Mouse (Mus musculus): ENCODE measurements around the gene Loxl1. TPM values are rescaled to one million over a fixed set of nuclear protein-coding genes. Genes with fewer than 3 reads are reported as not detected.
A peak's percentile ranks its signal among the peaks of the same experiment; 100 is the strongest.

Gene Loxl1
- polyA plus RNA-seq, 1 experiment from 2014 or later, result 47.0 TPM

DNA sequence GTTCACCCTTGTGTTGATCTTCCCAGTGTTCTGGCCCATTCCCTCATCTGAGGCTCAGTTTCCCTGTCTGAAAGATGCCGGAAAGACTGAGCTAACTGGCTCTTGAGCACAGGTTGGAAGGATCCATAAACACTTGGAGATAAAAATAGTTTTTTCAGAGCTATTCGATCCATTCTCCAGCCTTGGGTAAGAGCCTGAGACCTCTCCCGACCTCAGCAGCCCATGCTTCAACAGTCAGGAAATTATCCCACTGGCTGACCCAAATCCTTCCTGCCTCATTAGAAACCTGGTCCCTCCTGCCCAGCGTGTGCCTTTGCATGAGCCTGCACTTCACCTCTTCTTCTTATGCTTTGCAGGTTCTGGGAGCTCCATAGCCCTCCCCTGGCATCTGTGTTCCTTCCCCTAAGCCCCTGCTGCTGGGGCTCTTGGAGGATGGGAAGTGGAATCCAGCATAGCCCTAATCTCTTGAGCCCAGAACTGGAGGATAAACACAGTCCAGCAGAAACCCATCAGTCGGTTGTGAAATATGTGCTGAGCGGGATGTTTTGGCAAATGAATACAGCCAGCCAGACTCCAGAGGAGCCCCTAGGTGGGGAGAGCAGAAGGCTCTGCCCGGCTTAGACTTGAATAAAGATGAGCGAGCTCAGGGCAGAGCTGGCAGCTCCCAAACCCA, 9.3 kb downstream of the Loxl1 start:
- 0 out of 2 replicates have a peak, but pooled peaks have one; percentile 5 for ATAC-seq (replicated peaks; ENCODE audit: extremely low read depth, insufficient read depth, low FRiP score)
- no peak overlapping the region for H3K4me2 ChIP-seq (ENCODE audit: low read depth, low read length)
- H3K27me3 ChIP-seq (ENCODE audit: control insufficient read depth, insufficient read depth, low read length), result no peaks in the 10 kb centered on the region
- WGBS, result 51% methylated on average over 8 of the region's 8 CpGs
- H3K4me1 ChIP-seq (ENCODE audit: control insufficient read depth, insufficient read depth, low read length), result peaks cover 52% of the 10 kb centered on the region
- H3K9ac ChIP-seq (ENCODE audit: low read length), result no peak overlapping the region
- no peaks in the 10 kb centered on the region for H3K9me3 ChIP-seq (replicated peaks; ENCODE audit: control insufficient read depth, low read length)
- H3K36me3 ChIP-seq (ENCODE audit: control insufficient read depth, insufficient read depth), result no peaks in the 10 kb centered on the region
- H3K27ac ChIP-seq (ENCODE audit: low read length), result peak overlapping the region; percentile 62
- H3K4me3 ChIP-seq (ENCODE audit: low read length), result no peak overlapping the region

DNA sequence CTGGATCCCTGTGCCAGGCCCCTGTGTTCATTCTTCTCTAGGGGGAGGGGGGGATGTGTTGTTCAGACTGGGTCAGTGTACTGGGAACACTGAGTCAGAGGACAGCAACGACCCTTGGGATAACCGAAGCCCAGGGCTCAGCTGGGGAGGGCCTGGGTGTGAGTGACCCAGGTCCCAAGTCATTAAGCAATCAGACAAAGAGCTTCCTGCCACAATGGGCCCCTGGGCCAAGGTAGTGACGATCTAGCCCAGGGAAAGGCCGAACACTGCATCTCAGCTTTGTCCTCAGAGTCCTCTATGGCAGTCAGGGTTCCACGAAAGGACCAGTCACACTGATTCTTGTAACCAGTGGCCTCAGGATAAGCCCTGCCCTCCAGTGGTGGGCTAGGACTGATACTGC, 9.9 kb downstream of the Loxl1 start:
- Histone ChIP-seq H3K27ac (ENCODE audit: low read length) (peak overlapping the region; percentile 62; the same call in 1 of the 2 replicates), H3K4me2 (ENCODE audit: low read depth, low read length) (no peak overlapping the region), H3K4me3 (ENCODE audit: low read length) (no peak overlapping the region), H3K36me3 (ENCODE audit: control insufficient read depth, insufficient read depth) (no peaks in the 10 kb centered on the region), H3K4me1 (ENCODE audit: control insufficient read depth, insufficient read depth, low read length) (peaks cover 46% of the 10 kb centered on the region), H3K9ac (ENCODE audit: low read length) (no peak overlapping the region), H3K9me3 (replicated peaks; ENCODE audit: control insufficient read depth, low read length) (no peaks in the 10 kb centered on the region), H3K27me3 (ENCODE audit: control insufficient read depth, insufficient read depth, low read length) (no peaks in the 10 kb centered on the region)
- no peak for ATAC-seq (replicated peaks; ENCODE audit: extremely low read depth, insufficient read depth, low FRiP score)
- 59% methylated on average over 5 of the region's 5 CpGs for WGBS

DNA sequence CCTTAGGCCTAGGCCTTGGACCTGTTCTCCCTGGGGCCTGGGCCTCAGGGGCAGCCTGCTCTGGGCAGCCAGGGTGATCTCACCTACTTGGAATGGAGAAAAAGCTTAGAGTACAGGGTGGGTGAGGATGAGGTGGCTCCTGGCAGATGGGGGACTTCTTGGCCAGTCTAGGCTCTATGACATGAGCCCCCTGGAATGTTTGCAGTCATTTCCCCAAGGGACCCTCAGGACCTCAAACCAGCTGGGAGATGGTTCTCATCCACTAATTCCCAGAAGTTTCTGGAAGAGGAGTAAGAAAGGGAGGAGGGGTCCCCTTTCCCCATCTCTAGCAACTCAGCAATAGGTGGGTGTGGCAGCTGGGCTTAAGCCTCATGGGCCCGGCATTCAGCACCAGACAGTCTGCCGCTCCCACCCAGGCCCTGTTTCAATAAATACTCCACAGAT, 13.6 kb downstream of the Loxl1 start:
- no peaks in the 10 kb centered on the region for H3K9me3 ChIP-seq (replicated peaks; ENCODE audit: control insufficient read depth, low read length)
- H3K9ac ChIP-seq (ENCODE audit: low read length), result no peak overlapping the region
- ATAC-seq (replicated peaks; ENCODE audit: extremely low read depth, insufficient read depth, low FRiP score), result no peak
- H3K4me1 ChIP-seq (ENCODE audit: control insufficient read depth, insufficient read depth, low read length), result peaks cover 36% of the 10 kb centered on the region
- H3K36me3 ChIP-seq (ENCODE audit: control insufficient read depth, insufficient read depth), result no peaks in the 10 kb centered on the region
- H3K4me2 ChIP-seq (ENCODE audit: low read depth, low read length), result no peak overlapping the region
- WGBS, result 43% methylated on average over 2 of the region's 2 CpGs
- H3K4me3 ChIP-seq (ENCODE audit: low read length), result no peak overlapping the region
- H3K27ac ChIP-seq (ENCODE audit: low read length), result peak overlapping the region; percentile 53
- H3K27me3 ChIP-seq (ENCODE audit: control insufficient read depth, insufficient read depth, low read length), result no peaks in the 10 kb centered on the region

DNA sequence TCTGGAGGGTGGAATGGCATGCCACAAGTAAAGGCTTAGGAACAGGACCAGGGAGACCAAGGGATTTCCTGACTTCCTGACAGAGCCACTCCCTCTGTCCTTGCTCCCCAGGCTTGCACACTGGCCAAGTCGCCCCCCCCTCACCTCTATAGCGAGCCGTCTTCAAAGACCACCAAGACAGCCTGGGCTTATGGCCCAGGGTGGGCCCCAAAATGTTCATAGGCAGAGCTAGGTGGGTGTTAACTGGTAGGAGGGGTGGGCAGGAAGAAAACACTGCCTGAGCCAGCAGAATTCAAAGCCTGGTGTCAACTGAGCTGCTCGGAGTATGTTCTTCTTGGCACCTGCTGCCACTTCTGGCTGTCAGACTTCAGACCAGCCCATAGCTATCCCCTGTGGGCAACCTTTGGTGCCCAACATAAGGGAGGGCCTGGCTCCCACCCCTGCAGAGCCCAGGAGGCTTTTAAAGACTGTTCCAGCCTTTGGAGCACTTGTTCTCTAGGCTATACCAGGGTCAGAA, 15.0 kb downstream of the Loxl1 start:
- Histone ChIP-seq H3K4me1 (ENCODE audit: control insufficient read depth, insufficient read depth, low read length) (peaks cover 29% of the 10 kb centered on the region), H3K36me3 (ENCODE audit: control insufficient read depth, insufficient read depth) (no peaks in the 10 kb centered on the region), H3K9me3 (replicated peaks; ENCODE audit: control insufficient read depth, low read length) (no peaks in the 10 kb centered on the region), H3K4me2 (ENCODE audit: low read depth, low read length) (no peak overlapping the region), H3K27ac (ENCODE audit: low read length) (peak overlapping the region; percentile 29; the same call in 1 of the 2 replicates), H3K27me3 (ENCODE audit: control insufficient read depth, insufficient read depth, low read length) (no peaks in the 10 kb centered on the region), H3K4me3 (ENCODE audit: low read length) (no peak overlapping the region), H3K9ac (ENCODE audit: low read length) (no peak overlapping the region)
- no peak for ATAC-seq (replicated peaks; ENCODE audit: extremely low read depth, insufficient read depth, low FRiP score)
- WGBS, result 50% methylated on average over 4 of the region's 4 CpGs

DNA sequence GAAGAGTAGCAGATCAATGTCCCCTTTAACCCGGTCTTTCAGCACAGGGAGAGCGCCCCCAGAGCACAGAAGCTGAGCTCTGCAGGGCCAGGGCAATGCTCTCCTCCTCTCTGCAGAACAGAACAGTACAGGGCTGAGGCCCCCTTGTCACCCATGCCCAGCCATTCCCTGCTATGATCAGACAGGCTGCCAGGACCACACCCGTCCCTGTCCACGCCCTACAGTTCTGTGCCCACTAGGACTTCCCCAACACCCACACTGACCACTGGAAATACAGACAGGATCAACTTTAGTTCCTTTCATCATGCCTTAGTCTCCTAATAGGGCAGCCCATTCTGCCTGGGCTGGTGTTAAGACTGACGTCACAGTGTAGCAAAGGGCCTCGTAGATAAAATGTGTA, 15.9 kb downstream of the Loxl1 start:
- Histone ChIP-seq H3K27me3 (ENCODE audit: control insufficient read depth, insufficient read depth, low read length) (no peaks in the 10 kb centered on the region), H3K27ac (ENCODE audit: low read length) (no peak overlapping the region), H3K4me1 (ENCODE audit: control insufficient read depth, insufficient read depth, low read length) (peaks cover 29% of the 10 kb centered on the region), H3K36me3 (ENCODE audit: control insufficient read depth, insufficient read depth) (no peaks in the 10 kb centered on the region), H3K9me3 (replicated peaks; ENCODE audit: control insufficient read depth, low read length) (no peaks in the 10 kb centered on the region), H3K4me2 (ENCODE audit: low read depth, low read length) (no peak overlapping the region), H3K9ac (ENCODE audit: low read length) (no peak overlapping the region), H3K4me3 (ENCODE audit: low read length) (no peak overlapping the region)
- WGBS, result 61% methylated on average over 6 of the region's 6 CpGs
- ATAC-seq (replicated peaks; ENCODE audit: extremely low read depth, insufficient read depth, low FRiP score), result no peak

DNA sequence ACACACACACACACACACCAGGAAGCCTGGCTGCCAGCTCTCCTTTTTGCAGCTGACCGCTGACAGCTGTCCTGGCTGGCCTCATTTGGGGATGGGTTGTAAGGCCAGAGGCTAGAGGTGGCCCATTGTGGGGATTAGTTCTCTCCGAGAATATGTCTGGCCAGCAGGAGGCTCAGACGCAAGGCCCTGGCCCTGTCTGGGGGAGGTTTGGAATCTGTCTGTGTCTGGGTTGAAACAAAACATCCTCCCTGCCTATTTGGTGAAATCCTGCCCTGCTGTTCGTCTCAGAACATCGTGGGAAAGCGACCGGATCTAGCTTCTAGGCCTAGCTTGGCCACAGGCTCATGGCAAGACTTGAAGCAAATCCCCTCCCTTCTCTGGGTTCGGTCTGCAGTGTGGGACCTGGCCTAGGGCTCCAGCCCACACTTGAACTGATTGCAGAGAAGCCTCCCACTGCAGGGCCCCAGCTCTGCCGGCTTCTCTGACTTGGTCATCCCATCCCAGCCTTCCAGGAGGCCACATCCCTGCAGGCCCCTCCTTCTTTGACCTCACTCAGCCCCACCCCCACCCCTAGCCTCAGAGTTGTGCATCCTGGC, 17.1 kb downstream of the Loxl1 start:
- Histone ChIP-seq H3K9ac (ENCODE audit: low read length) (peak overlapping the region; percentile 38; the same call in 1 of the 2 replicates), H3K4me2 (ENCODE audit: low read depth, low read length) (no peak overlapping the region), H3K27me3 (ENCODE audit: control insufficient read depth, insufficient read depth, low read length) (no peaks in the 10 kb centered on the region), H3K4me3 (ENCODE audit: low read length) (no peak overlapping the region), H3K36me3 (ENCODE audit: control insufficient read depth, insufficient read depth) (no peaks in the 10 kb centered on the region), H3K27ac (ENCODE audit: low read length) (peak overlapping the region; percentile 64), H3K4me1 (ENCODE audit: control insufficient read depth, insufficient read depth, low read length) (peaks cover 29% of the 10 kb centered on the region), H3K9me3 (replicated peaks; ENCODE audit: control insufficient read depth, low read length) (no peaks in the 10 kb centered on the region)
- WGBS, result 28% methylated on average over 9 of the region's 9 CpGs
- peak; percentile 68 for ATAC-seq (replicated peaks; ENCODE audit: extremely low read depth, insufficient read depth, low FRiP score)

DNA sequence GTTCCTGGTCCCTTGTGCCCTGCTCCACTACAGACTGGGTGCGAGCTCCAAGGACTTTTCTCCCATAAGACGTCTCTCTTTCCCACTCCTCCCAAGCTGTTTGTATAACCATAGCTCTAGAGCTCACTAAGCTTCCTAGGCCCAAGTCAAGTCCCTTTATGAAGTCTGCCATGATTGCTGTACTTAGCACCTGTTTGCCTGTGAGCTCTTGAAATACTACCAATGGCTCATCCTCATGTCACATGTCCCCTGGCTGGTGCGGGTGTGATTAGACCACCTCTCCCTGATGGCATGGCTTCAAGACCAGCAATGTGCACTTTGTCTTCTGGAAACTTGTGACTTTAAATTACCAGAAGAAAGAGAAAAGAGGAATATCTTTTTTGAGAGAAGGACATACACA, 17.6 kb downstream of the Loxl1 start:
- no peaks in the 10 kb centered on the region for H3K27me3 ChIP-seq (ENCODE audit: control insufficient read depth, insufficient read depth, low read length)
- H3K27ac ChIP-seq (ENCODE audit: low read length), result peak overlapping the region; percentile 64
- no peak overlapping the region for H3K4me3 ChIP-seq (ENCODE audit: low read length)
- peak overlapping the region; percentile 38; the same call in 1 of the 2 replicates for H3K9ac ChIP-seq (ENCODE audit: low read length)
- peaks cover 29% of the 10 kb centered on the region for H3K4me1 ChIP-seq (ENCODE audit: control insufficient read depth, insufficient read depth, low read length)
- H3K4me2 ChIP-seq (ENCODE audit: low read depth, low read length), result no peak overlapping the region
- no peaks in the 10 kb centered on the region for H3K9me3 ChIP-seq (replicated peaks; ENCODE audit: control insufficient read depth, low read length)
- WGBS, result 81% methylated on average over 3 of the region's 3 CpGs
- no peak for ATAC-seq (replicated peaks; ENCODE audit: extremely low read depth, insufficient read depth, low FRiP score)
- H3K36me3 ChIP-seq (ENCODE audit: control insufficient read depth, insufficient read depth), result no peaks in the 10 kb centered on the region

DNA sequence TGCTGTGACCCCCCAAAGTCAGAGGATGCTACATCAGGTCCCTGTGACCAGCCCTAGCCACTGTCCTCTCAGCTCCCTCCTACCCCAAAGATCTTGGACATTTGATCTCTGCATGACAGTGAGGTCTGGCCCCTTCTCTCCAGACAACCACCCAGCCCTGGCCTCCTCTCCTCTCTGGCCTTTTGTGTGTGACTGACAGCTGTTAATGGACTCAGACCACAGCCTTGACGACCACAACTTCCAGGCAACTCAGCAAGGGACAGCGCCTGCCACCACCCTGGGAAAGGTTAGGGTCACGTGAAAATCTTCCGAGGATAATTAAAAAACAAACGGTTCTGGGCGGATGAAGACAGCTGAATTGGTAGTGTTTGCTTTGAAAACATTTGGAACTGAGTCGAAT, 18.5 kb downstream of the Loxl1 start:
- Histone ChIP-seq H3K4me1 (ENCODE audit: control insufficient read depth, insufficient read depth, low read length) (peaks cover 22% of the 10 kb centered on the region), H3K4me3 (ENCODE audit: low read length) (no peak overlapping the region), H3K4me2 (ENCODE audit: low read depth, low read length) (no peak overlapping the region), H3K9me3 (replicated peaks; ENCODE audit: control insufficient read depth, low read length) (no peaks in the 10 kb centered on the region), H3K27me3 (ENCODE audit: control insufficient read depth, insufficient read depth, low read length) (no peaks in the 10 kb centered on the region), H3K27ac (ENCODE audit: low read length) (no peak overlapping the region), H3K9ac (ENCODE audit: low read length) (no peak overlapping the region), H3K36me3 (ENCODE audit: control insufficient read depth, insufficient read depth) (no peaks in the 10 kb centered on the region)
- ATAC-seq (replicated peaks; ENCODE audit: extremely low read depth, insufficient read depth, low FRiP score), result no peak
- WGBS, result 65% methylated on average over 7 of the region's 7 CpGs

DNA sequence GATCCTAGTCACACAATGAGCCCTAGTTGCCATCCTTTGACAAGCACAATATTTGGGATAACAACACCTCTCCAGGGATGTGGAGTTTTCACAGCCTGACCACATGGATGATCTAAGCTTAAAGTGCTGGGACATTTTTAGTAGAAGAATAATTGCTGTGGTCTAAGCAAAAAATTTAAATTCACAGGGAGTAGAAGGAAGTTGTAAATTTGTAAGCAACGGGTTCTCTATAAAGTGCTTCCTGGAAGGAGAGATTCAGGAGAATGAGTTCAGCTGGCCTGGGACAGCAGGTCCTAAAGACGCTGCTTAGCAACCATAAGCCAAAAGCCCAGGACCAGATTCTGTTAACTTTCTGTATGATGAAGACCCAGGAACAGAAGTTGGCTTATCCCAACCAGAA, 23.1 kb downstream of the Loxl1 start:
- Histone ChIP-seq H3K27ac (ENCODE audit: low read length) (no peak overlapping the region), H3K9ac (ENCODE audit: low read length) (no peak overlapping the region), H3K36me3 (ENCODE audit: control insufficient read depth, insufficient read depth) (no peaks in the 10 kb centered on the region), H3K9me3 (replicated peaks; ENCODE audit: control insufficient read depth, low read length) (no peaks in the 10 kb centered on the region), H3K27me3 (ENCODE audit: control insufficient read depth, insufficient read depth, low read length) (no peaks in the 10 kb centered on the region), H3K4me2 (ENCODE audit: low read depth, low read length) (no peak overlapping the region), H3K4me3 (ENCODE audit: low read length) (no peak overlapping the region), H3K4me1 (ENCODE audit: control insufficient read depth, insufficient read depth, low read length) (no peaks in the 10 kb centered on the region)
- ATAC-seq (replicated peaks; ENCODE audit: extremely low read depth, insufficient read depth, low FRiP score), result no peak
- WGBS, result 86% methylated on average over 2 of the region's 2 CpGs

Data from heart, embryonic 16.5 days (tissue).